Mouse (Mus musculus): ENCODE results near the gene Pex5l.

Pex5l gene

GRCm38 (mm10) chr3:33068146-33068545 lies 74.9 kb downstream of the Pex5l start:
- no peak for DNase-seq (ENCODE audit: extremely low read depth, low read depth, low spot score)

- DNase-seq (ENCODE audit: extremely low read depth, low read depth, low spot score), result no peak
Observed at GRCm38 (mm10) chr3:33063590-33063989, 79.5 kb downstream of the Pex5l start.

- DNase-seq (ENCODE audit: extremely low read depth, low read depth, low spot score), result no peak
Observed at GRCm38 (mm10) chr3:33061428-33061827, 81.6 kb downstream of the Pex5l start.

- DNase-seq (ENCODE audit: extremely low read depth, low read depth, low spot score), result no peak
Observed at GRCm38 (mm10) chr3:33061016-33061415, 82.0 kb downstream of the Pex5l start.

GRCm38 (mm10) chr3:33060343-33060937 lies 82.6 kb downstream of the Pex5l start:
- DNase-seq (ENCODE audit: extremely low read depth, low read depth, low spot score), result no peak

GRCm38 (mm10) chr3:33048304-33048703 lies 94.7 kb downstream of the Pex5l start:
- no peak for DNase-seq (ENCODE audit: extremely low read depth, low read depth, low spot score)

GRCm38 (mm10) chr3:33044799-33045106 lies 98.3 kb downstream of the Pex5l start:
- DNase-seq (ENCODE audit: extremely low read depth, low read depth, low spot score), result no peak

- DNase-seq (ENCODE audit: extremely low read depth, low read depth, low spot score), result no peak
Observed at GRCm38 (mm10) chr3:33043896-33044798, 98.9 kb downstream of the Pex5l start.

- DNase-seq (ENCODE audit: extremely low read depth, low read depth, low spot score), result no peak
Observed at GRCm38 (mm10) chr3:33024566-33024965, 118.5 kb downstream of the Pex5l start.

- no peak for DNase-seq (ENCODE audit: extremely low read depth, low read depth, low spot score)
Observed at GRCm38 (mm10) chr3:33003901-33004300, 139.1 kb downstream of the Pex5l start.

- DNase-seq (ENCODE audit: extremely low read depth, low read depth, low spot score), result no peak
Observed at GRCm38 (mm10) chr3:33001769-33002168, 141.3 kb downstream of the Pex5l start.

- no peak for DNase-seq (ENCODE audit: extremely low read depth, low read depth, low spot score)
Observed at GRCm38 (mm10) chr3:33000383-33001015, 142.5 kb downstream of the Pex5l start.

GRCm38 (mm10) chr3:32991713-32992575 lies 151.1 kb downstream of the Pex5l start:
- no peak for DNase-seq (ENCODE audit: extremely low read depth, low read depth, low spot score)

GRCm38 (mm10) chr3:32987806-32988205 lies 155.2 kb downstream of the Pex5l start:
- DNase-seq (ENCODE audit: extremely low read depth, low read depth, low spot score), result no peak

- no peak for DNase-seq (ENCODE audit: extremely low read depth, low read depth, low spot score)
Observed at GRCm38 (mm10) chr3:32985141-32985540, 157.9 kb downstream of the Pex5l start.

GRCm38 (mm10) chr3:32979981-32980380 lies 163.1 kb downstream of the Pex5l start:
- no peak for DNase-seq (ENCODE audit: extremely low read depth, low read depth, low spot score)

GRCm38 (mm10) chr3:32979238-32979637 lies 163.8 kb downstream of the Pex5l start:
- no peak for DNase-seq (ENCODE audit: extremely low read depth, low read depth, low spot score)

- no peak for DNase-seq (ENCODE audit: extremely low read depth, low read depth, low spot score)
Observed at GRCm38 (mm10) chr3:32970257-32970656, 172.8 kb downstream of the Pex5l start.

- no peak for DNase-seq (ENCODE audit: extremely low read depth, low read depth, low spot score)
Observed at GRCm38 (mm10) chr3:32968671-32969425, 174.2 kb downstream of the Pex5l start.

GRCm38 (mm10) chr3:32965528-32965927 lies 177.5 kb downstream of the Pex5l start:
- DNase-seq (ENCODE audit: extremely low read depth, low read depth, low spot score), result no peak
